ENCODE assay signal across 17 mouse cellular contexts in the genomic region with DNA sequence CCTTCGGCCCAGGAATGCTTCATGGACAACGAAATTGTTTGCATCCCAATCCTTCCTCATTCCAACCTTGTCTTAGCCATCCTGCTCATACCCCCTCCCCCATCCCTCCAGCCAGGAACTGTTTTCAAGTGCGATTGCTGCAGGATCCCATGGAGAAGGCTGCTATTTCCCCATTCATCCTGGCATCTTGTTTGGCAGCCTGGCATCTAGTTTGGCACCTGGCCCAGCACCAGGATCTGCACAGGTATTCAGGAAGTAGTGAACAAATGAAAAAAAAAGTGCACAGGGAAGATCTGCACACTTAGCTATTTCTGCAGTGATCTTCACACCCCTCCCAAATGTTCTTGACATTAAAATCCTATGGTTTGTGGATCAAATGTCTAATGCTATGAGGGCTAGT. TPM values are rescaled to one million over a fixed set of nuclear protein-coding genes. Genes with fewer than 3 reads are reported as not detected.
"Had no signal": no experiment of that assay in that cellular context is flagged by ENCODE, and none has a peak within 500 bp of the region (broad histone marks: within the 10 kb centered on the region; RNA-seq: fewer than 3 reads in every experiment).

No protein-coding gene starts in this region.

- H3K9ac ChIP-seq: liver, embryonic 13.5 days had no signal

- H3K4me3 ChIP-seq: liver, embryonic 13.5 days had no signal

- H3K27ac ChIP-seq: liver, embryonic 13.5 days had no signal

- H3K9me3 ChIP-seq: liver, embryonic 13.5 days had no signal

- DNase-seq: kidney, postnatal 14 days; kidney, postnatal 4 days; liver, embryonic 13.5 days; lung, adult 2 months; lung, postnatal 14 days; lung, postnatal 4 days; midbrain, embryonic 14.5 days; thymus, adult 18-20 months; thymus, postnatal 14 days; thymus, postnatal 4 days had no signal

- H3K4me1 ChIP-seq: liver, embryonic 13.5 days had no signal

- H3K36me3 ChIP-seq: liver, embryonic 13.5 days had no signal

RNA-seq across cellular contexts. Expression of a gene that starts 53.2 kb away (rescaled TPM):
- total RNA-seq: liver, adult 2 months; megakaryocyte progenitor cell, adult 5-6 weeks; megakaryocyte-erythroid progenitor cell, adult 5-6 weeks had no signal
- polyA plus RNA-seq: kidney, embryonic 16.5 days; liver, adult 2 months; liver, embryonic 13.5 days; liver, embryonic 16.5 days; small intestine, adult 2 months; spleen, adult 2 months had no signal
